Mouse (Mus musculus) frontal cortex, postnatal 25 days (tissue): ENCODE results near the gene Enpp1.

Experiments used
- DNase-seq, 2 experiments: peaks; one replicate each; pipeline ENCODE4 v3.0.0; 2022; ENCODE audit warnings: low spot score in 2 of 2

Enpp1 gene

GRCm38 (mm10) chr10:24711480-24712366 lies at the start of gene Enpp1:
Gene Enpp1 (minus strand): TSS chr10:24712159.
- DNase-seq: no peak

DNA sequence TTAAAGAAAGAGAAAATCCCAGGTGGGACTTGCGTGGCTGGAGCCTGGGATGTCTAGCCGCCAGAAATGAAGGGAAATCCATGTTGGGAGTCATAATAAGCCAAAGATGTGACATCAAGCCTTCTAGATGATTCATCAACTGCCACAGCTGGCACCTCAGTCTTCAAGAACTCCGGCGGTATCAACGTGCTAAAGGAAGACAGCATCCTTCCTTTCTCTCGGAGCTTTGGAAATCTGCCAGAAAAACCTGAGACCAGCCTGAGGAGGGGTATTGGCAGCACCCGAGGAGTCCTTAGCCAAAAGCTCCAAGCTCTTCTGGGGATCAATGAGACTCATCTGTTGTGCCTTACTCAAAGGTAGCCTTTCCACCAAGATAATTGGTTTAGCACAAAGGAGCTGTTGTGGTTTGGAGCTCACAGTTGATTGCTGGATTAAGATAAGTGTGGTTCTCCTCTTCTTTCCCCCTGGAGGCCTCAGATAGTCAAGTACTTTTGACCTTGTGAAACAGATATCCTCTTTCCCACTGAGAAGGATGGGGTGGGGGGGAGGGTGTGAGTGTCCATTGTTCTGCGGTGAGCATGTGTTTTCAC lies 46.5 kb upstream of the Enpp1 start:
- DNase-seq: no peak

DNA sequence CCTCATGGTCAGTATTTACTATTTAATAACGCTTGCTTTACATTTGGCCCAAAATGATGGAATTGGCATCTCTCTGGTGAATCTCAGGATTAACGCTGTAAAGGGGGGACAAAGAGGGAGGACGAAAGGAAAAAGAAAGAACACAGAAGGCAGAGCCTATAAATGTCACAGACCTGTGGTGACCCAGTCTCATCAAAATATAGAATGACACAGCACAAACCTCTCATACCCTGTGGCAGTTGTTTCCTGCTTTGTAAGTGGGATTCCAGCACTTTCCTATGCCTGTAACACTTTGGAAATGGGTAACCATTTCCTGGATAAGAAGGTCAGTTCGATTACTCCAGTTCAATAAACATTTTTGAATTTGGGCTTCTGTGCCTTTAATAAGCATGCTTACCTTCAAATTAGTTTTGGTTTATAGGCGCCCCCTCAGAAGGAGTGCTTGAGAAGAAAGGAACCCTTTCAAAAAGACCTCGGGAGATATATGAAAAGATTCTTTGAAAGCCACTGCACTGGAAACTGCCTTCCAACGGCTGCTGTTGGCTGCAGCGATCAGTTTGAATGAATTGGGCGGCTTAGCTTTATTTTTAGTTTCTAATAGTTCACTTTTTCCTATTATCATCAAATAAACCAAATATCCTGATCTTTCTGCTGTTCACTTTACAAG lies 43.0 kb upstream of the Enpp1 start:
- DNase-seq: no peak

DNA sequence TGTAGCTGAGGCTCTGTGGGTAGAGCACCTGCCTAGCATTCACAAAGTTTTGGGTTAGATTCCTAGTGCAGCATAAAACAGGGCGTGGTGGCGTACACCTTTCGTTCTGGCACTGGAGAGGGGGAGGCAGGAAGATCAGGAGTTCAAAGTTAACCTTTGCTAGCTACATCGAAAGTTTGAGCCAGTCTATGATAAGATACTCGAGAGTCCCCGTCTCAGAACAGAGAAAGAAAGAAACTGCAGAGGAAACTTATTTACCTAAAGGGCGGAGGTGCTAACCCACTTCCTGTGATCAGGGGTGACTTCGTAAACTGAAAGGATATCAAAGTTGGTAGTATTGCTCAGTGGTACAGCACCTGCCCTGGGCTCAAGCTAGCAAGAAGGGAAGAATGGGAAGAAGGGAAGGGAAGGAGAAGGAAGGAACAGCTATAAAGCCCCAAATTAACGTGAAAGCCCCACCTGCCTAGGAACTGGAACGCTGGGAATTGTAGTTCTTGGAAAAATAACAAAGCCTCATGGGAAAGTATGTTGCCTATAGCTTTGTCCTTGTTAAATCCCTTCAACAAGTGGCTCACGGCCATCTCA lies 42.4 kb upstream of the Enpp1 start:
- DNase-seq: no peak

DNA sequence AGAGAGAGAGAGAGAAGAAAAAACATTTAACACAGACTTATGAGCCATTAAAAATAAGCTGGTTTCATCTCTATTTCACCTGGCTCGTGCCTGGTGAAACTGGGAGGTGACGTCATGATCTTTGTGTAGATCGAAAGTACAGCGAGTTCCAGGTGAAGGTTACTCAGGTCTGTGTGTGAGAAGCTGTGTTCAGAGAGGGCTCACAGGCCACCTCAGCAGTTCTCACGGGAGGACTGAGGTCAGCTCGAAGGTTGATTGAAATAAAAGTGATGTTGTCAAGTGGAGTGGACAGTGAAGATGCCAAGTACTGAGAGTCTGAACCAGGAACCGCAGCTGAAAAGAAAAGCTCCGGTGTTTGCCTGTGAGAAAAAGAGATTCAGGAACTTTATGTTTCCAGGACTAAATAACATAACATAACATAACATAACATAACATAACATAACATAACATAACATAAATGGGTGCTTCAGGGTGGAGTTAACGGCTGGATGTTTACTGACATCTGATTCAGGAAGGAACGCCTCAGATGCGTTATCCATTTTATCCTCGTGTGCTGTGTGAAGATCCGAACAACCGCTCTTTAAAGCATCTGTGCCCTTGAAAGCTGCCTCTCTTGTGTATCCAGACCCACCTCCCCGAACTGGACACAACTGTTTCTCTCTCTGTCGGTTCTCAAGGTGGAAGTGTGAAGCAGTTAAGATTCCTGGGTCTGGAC lies 41.7 kb upstream of the Enpp1 start:
- DNase-seq: no peak

DNA sequence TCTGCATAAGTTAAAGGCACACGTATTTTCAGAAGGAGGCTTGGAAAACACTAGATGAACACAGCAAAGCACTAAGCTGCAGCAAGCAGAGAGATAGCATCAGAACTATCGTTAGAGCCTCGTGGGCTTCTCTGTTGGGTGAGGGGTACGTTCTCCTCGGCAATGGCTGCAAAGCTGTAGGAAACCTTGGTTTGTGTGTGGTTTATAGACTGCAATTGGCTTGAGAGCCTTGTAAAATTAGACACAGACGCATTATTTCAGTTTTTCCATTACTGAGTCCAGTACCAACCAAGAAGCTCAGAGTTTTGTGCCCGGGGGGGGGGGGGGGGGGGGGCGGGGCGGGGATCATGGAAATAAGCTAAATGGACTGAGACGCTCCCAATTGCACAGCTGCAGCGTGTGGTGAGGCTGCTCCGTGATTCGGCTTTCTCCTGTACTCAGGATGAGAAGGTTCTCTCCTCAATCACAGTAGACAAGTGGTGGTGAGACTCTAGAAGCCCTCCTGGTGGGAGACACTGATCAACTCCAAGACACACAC lies 31.1 kb upstream of the Enpp1 start:
- no peak for DNase-seq

GRCm38 (mm10) chr10:24741229-24742198 lies 29.6 kb upstream of the Enpp1 start:
- DNase-seq: no peak

DNA sequence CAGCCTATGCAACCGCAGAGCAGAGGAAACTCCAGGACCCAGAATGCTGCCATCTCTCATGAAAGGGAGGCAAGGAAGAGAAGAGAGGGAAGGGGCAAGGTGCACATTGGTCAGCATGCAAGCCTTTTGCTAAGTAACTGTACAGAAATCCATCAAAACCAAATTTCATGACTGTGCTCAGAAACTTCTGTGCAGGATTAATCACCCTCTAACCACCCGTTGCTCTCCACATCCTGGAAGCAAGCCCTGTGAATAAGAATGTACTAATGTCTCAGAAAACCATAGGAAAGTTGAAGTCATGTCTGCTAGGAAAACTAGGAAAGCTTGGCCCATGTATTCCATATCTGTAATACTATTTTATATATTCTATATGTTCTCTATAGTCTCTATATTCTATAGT lies 27.2 kb upstream of the Enpp1 start:
- DNase-seq: no peak

- no peak for DNase-seq
These were observed 26.5 kb upstream of the Enpp1 start for GRCm38 (mm10) chr10:24738456-24738855.

DNA sequence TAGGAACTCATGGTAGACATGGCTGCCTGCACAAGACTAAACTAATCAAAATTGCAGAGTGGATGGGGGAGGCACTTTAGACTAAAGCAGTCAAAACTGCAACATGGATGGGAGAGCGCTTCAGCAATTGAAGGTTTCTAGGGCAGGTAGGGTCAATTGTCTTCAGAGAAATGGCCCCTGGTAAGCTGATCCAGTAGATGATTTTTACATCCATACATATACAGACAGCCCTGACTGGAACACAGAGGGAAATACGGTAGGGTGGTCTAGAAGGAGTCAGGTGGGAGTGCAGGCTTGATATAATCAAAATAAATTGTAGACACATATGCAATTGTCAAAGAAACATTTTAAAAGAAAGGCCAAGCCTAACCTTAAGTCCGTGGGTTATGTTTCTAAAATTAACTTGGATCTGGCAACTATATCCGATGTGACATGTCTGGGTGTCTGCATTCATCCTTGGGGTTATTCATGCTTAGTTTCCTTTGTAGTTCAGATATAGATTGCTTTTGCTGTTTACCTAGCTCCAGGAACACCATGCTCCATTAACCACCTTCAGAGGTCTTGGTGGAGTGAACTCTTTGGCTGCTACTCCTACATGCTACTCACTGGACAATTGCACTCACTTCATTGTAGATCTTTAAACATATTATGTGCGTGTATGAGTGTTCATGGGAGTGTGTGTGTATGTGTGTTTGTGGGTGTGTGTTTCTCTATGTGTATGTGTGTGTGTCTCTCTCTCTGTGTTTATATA lies 23.2 kb upstream of the Enpp1 start:
- DNase-seq: no peak

GRCm38 (mm10) chr10:24727478-24727877 lies 15.5 kb upstream of the Enpp1 start:
- DNase-seq: no peak

DNA sequence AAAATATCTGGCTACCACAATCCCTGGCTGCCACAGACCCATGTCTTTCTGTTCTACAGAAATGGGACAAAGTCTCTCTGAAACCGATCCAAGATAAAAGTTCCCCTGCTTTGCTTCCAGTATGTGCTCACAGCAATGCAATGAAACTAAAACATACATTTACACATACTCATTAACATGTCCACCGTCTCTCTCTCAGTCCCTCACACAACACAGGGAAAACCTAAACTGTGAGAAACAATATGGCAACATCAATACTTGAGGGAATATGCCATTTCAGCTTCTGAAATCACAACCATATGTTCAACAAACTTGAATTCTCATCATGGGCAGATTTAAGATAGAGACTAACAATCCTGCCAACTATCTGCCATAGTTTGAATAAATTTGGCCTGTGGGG lies 13.2 kb upstream of the Enpp1 start:
- DNase-seq: no peak

DNA sequence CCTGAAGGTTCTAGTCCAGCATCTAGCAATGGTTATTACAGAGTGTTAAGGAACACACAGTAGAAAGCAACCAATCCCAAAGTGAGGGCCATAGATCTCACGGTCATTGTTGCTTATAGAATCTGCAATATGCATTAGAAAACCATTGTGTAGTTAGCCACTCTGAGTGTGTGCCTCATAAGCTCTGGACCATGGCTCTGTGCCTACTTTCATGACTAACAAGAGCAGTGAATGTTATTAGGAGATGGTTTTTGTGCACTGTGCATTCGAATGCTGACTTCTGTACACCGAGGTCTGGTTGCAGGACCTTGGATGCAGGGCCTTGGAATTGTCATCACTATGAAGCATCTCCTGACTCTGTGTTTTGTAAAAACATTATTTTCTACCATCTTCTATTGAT lies 9.9 kb upstream of the Enpp1 start:
- DNase-seq: no peak

DNA sequence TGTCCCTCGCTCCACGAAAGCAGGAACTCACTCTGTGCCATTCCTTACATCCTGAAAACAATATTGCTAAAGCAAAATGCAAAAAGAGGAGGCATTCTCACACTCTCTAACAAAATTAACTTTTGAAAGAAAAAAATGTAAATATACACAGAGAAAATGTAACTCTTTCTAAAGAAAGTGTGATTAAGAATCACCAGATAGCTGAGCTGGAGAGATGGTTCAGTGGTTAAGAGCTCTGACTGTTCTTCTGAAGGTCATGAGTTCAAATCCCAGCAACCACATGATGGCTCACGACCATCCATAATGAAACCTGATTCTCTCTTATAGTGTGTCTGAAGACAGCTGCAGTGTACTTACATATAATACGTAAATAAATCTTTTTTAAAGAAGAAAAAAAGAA lies 7.4 kb upstream of the Enpp1 start:
- no peak for DNase-seq

DNA sequence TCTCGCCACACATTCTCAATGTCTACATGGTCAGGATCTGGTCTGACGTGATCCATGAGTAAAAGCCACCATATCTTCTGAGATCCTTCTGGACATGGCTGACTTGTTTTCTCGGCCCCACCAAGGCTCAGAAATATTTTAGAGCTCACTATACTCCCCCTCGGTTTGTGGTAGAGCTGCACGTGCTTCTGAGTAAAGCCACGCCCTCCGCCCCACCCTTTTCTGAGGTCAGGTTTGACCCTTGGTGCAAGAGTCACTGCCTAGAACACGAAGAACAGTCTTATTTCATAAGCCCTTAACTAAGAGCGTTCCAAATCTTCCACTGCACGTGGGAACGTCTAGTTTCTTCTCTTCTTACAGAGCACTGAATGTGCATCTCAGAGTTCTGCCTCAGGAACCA lies 6.8 kb upstream of the Enpp1 start:
- no peak for DNase-seq

DNA sequence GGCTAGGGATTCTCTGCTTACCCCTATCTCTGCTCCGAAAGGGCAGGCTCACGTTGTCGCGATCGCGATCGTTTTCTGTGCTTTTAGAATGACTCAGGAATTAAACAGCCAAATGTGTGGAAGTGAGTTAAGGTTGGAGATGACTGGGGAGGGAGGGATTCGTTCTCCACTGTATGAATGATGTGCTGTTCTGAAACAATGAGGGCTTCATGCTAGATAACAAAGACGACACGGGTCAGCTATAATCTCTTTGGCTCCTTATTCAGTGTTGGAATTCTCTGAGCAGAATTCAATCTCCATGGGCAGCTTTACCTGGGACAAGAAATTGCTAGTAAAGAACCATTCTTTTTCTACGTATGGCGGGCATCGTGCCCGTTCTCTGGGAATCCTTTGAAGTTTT lies 6.1 kb upstream of the Enpp1 start:
- DNase-seq: no peak

GRCm38 (mm10) chr10:24716232-24716631 lies 4.3 kb upstream of the Enpp1 start:
- DNase-seq: no peak

DNA sequence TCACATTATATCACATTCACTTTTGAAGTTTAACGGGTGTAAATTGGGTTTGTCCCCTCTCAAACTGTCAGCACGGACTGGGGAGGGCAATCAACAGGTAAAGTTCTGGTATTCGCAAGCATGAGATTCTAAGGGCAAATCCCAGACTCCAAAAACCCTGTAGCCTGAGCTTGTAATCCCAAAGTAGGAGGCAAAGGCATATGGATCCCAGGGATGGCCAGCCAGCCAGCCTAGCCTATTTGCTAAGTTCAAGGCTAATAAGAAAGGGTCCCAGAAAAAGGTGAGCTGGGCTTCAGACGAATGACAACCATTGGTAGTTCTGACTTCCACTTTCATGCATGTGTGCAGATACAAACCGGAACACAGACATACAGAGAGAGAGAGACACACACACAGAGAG lies 942 bp upstream of the Enpp1 start:
- no peak for DNase-seq

DNA sequence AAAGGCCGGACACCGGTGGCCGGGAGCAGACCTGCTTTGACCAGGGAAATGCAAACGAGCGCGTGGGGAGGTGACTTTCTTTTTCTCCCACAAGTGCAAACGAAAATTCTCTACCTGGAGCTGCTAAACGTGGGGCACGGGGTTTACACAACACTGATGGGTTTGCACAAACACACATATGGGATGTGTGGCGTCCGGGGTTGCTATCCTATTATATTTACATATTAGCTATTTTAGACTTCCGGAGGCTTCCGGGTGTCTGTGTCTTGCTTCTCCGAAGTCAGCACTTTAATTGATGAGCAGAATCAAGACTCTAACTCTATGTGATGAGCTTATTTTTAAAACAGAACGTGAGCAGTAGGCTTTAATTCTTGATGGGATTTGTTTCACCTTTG lies 405 bp upstream of the Enpp1 start:
- DNase-seq: no peak

- DNase-seq: no peak
These were observed 888 bp downstream of the Enpp1 start for GRCm38 (mm10) chr10:24711071-24711470.
